Mouse (Mus musculus) frontal cortex, postnatal 10 days (tissue): ENCODE measurements around the gene Obp2a.
"Not testable (repeated sequence)": the region's sequence is repeated elsewhere in the genome, so short reads cannot be mapped to it uniquely, and the experiment has no call there.

ENCODE experiments used
- DNase-seq, 2 experiments: peaks; one replicate each; pipeline ENCODE4 v3.0.0; 2022; ENCODE audit warnings: low spot score in 2 of 2, mixed read lengths in 1 of 2

Obp2a gene

DNA sequence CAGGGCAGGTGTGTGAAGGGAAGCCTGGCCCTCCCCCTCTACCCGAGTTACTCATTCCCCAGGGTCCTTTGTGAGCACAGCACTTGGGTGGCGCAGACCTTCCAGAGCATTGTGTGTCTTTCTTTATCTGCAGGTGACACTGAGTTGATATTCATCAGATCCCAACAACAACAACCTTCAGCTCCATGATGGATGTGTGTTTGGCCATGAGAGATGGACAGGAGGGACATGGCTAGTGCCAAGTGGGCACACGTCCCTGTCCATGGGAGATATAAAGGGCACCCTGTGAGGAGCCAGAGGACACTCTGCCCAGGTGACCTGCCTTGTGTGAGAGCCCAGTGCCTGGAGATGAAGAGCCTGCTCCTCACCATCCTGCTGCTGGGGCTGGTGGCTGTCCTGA, at the start of gene Obp2a:
TSS of gene Obp2a (plus strand) at position 301 of the 400 bp plus-strand sequence.
- DNase-seq: not testable (repeated sequence)

DNA sequence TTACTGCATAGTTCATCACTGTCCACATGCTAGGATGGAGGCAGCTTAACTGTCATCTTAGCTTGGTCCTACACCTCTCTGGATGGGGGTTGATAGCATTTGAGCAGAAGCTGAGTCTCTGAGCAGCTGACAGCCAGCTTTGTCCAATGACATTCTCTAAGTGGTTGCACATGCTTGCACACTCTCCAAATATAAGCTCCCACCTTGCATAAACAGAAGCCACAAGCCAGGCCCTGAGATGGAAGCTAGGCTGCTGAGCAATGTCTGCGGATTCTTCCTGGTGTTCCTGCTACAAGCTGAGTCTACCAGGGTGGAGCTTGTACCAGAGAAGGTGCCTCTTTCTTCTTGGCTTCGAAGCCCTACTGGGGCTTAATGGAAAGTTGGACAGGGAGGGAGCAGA, 46.9 kb upstream of the Obp2a start, which contains the start of gene Lcn8:
TSS of gene Lcn8 (plus strand) at position 219 of the 400 bp plus-strand sequence.
- no peak for DNase-seq

DNA sequence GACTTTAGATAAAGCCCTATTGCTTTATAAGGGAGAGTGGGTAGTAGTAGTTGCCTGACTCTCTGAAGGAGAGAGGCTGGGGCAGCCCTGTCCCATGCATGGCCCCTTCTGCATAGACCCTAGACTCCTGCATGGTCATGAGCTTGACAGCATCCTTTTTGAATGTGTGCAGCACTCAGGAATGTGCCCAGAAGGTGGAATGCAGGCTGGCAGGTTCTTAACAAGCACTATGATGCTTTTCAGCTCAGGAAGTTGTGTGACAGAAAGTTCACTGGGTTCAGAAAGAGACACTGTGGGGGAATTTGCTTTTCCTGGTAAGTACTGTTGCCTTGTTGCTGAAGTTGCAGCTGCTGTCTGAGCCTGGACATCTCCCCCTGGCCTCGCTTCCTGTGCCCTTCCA, 45.3 kb upstream of the Obp2a start:
- no peak for DNase-seq

DNA sequence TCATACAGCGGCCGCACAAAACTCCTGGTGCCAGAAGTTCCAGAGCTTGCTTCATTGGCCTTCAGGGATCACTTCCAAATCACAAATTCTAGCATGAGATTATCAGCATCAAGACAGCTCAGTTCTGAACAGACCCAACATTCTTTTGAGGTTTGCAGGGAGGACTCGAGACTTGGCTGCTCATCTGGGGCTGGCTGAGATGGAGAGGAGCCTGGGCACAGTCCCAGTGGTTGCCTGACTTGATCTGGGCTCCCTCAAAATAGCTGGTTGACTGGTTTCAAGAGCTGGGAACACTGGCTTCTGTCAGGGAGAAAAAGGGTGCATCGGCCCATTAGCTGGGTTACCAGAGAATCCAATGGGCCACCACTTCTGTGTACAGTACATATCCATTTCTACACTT, 43.2 kb upstream of the Obp2a start:
- DNase-seq: no peak

DNA sequence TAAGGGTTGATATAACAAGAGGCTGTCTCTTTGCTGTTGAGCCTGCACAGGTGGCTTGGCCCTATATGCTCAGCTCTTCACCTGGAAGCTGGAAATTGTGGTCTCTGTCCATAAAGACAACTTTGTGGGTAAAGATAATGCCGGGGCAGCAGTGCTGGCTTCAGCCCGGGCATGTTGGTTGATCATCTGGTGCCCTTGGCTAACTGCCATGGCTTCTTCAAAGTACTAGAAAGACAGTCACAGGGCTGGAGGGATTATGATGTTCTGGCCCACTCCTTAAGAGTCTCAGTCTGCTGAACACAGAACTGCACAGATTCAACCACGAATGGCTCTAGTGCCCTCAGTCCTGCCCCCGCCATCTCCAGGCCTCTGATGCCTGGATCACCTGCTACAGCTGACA, 42.6 kb upstream of the Obp2a start:
- DNase-seq: no peak

DNA sequence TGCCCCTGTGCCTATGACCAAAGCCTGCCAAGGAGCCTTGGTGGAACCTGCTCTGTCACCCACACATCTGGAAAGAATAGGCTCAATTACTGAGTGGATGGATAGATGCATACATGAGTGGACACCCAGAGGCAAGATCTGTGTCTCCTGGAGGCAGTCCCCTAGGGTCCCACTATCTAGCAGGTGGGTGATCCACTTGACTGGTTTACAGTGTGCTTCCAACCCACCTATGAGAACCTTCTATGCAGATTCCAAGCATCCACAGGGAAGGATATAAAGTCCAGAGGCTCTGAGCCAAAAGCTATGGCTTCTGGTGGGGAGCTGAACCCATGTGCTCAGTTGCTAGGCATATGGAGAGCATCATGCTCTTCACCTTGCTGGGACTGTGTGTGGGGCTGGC, 42.2 kb upstream of the Obp2a start, which contains the start of gene Lcn5:
TSS of gene Lcn5 (plus strand) at position 301 of the 400 bp plus-strand sequence.
- DNase-seq: no peak

DNA sequence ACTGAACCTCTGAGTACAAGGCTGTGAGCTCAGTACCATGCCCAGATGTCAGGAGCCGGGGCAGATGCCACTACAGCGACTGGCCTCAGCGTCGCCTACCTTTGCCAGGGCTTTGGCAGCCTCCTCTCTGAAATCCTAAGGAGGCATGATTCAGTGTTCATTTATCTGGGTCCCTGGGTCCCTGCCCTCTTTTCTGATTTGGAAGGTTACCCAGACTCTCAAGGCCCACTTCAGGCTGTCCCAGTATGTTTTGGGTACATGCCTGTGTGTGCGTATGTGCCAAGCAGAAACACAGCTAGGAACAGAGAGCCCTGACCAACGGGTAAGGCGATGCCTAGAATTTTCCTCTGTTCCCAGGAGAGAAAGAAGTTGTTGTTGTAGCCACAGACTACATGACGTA, 39.6 kb upstream of the Obp2a start:
- DNase-seq: no peak

DNA sequence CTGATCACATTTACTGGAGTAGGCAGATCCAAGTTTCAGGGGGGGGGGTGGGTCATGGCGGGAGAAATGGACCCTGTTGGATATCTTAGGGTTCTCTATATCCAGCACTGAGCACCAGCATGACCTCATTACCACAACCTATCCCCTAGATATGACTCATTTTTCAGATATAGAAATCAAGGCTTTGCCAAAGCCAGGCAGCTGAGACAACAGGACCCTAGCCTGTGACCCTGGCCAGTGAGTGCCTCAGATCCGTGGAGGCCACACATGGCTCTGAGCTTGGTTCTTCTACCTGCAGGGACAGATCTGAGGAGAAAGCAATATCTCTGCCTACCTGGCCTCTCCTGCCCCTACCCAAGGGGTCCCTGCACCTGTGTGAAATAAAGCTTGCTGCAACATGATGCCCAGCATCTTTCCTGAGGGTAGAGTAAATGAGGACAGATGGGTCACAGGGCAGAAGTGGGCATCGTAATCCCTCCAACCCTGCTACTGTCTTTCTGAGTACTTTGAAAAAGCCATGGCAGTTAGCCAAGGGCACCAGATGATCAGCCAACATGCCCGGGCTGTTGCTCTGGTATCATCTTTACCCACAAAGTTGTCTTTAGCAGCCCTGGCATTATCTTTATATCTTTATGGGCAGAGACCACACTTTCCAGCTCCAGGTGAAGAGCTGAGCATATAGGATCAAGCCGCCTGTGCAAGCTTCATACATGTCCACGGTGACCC, 38.4 kb upstream of the Obp2a start:
- no peak for DNase-seq

DNA sequence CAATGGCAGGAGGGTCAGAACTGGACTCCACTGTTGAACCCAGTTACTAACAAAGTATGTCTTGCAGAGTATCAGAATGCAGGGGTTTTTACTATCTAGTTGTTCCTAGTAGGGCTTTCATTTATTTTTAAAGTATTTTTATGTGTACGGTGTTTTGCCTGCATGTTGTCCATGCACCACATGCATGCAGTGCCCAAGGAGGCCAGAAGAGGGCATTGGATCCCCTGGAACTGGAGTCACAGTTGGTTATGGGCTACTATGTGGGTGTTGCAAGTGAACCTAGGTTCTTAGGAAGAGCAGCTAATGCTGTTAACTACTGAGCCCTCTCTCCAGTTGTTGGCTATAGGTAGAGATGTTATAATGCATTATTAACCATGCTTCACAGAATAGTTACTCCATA, 36.3 kb upstream of the Obp2a start:
- peak in 1 of 2 experiments; percentile 26 for DNase-seq

DNA sequence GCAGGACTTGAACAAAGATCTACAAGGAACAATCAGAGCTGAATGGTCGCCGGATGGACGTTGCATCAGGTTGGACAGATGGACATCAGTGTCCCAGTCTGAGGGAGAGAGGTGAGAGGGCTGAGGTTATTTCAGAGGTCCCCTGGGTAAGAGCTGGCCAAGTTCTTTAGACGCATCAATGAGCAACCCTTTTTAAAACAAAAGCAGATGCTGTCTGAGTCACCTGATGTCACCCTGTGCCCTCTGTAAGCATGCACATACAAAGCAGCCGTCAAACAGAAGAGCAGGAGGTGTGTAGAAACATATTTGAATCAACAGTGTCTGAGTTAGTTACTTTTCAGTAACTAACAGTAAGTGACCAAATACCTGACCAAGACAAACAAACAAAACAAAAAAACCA, 35.7 kb upstream of the Obp2a start:
- DNase-seq: no peak

DNA sequence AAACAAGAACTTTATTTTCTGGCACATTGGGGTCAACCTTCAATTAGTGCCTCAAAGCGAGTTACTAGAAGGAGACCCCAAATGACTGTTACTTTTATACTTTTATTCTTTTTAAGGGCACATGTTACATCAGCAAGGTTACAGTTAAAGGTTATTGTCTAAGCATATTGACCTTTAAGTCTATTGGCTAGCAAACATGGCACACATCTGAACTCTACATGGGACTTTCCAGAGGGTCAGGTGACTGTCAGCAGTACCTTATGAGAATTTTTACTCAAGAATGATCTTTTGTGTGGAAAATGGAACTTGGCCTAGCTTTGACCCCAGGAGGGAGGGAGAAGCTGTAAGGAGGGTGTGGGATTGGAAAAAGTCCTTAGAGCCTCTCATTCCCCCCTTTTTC, 33.3 kb upstream of the Obp2a start:
- DNase-seq: no peak

DNA sequence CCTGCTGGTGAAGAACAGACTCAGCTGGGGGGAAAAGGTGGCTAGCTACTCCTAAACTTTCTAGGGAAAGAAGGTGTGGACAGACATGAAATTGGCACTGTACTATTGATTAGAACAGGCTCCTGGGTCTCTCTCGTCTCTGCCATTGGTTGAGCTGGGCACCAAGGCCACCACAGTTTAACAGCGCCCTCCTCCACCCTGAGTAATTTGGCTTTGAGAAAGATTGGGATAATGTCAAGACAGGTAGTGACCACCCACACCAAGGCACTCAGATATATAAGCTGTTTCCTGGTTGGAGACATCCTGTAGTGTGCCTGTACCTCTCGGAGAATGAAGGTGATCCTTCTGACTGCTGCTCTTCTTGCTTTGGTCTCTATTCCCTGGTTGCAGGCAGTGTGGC, 23.4 kb upstream of the Obp2a start, which contains the start of gene Lcn6:
TSS of gene Lcn6 (plus strand) at position 301 of the 400 bp plus-strand sequence.
- no peak for DNase-seq

DNA sequence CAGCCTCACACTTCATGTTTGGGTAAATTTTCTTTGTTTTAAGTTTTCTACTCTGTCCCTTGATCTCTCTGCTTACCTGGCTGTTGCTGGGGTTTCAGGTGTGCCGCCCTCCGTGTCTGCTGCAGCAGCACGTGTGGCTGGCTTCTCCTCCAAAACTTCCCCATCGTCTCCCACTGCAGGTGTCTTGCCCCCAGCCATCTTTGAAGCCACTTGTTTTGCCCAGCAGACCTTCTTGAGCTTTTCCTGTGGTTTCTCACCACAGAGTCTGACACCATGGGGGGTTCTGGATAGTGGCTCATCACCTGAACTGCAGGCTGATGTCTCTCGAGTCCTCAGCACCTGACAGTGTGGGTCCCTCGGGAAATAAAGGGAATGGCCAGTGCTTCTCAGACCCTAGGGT, 20.3 kb upstream of the Obp2a start:
- no peak for DNase-seq

DNA sequence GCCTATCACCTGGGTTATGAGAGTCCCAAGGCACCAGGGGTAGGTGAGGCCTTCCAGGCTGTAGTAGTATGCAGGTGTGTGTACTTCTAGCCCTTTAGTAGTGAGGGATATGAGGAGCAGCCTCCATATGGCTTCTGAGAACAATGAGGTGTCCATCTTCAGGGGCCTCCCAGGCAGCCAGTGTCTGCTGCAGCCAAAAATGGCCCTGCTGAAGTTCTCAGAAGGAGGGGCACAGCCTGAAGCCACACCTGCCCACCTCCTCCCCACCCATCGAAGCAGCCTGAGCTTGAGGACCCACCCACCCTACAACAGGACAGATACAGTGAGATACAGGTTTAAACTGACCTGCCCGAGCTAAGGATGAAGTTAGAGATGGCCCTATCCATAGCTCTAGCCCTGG, 17.4 kb upstream of the Obp2a start, which contains the start of gene Lcn10:
TSS of gene Lcn10 (plus strand) at position 301 of the 400 bp plus-strand sequence.
- DNase-seq: no peak

DNA sequence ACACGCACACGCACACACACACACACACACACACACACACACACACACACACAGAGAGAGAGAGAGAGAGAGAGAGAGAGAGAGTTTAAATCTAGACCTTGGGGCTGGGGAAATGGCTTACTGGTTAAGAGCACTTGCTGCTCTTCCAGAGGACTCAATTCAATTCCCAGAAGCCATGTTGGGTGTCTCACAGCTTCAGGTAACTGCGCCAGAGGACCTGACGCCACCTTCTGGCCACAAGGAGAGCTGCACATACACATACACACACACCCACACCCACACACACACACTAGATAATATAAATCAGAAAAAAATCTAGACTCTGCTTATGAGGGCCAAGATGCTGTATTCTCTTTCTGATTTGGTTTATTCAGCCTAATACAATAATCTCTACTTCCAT, 12.9 kb upstream of the Obp2a start:
- no peak for DNase-seq

DNA sequence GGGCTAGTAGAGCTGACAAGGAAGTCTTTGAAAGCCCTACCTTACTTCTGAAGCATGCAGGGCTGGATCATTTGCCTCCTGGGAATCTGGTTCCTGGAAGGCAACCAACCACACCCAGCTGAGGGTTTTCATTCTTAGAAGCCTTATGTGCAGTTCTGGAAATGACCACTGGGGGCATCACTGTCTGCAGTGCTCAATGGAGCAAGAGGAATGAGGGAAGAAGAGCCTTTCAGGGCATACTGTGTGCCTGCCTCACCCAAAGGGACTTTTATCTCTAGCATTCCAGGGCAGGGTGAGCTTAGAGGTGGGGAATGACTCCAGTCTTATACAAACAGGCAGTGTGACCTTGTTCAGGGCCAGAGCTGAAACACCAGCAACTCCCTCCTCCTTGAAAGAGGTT, 5.2 kb upstream of the Obp2a start:
- peak in 1 of 2 experiments; percentile 41 for DNase-seq

DNA sequence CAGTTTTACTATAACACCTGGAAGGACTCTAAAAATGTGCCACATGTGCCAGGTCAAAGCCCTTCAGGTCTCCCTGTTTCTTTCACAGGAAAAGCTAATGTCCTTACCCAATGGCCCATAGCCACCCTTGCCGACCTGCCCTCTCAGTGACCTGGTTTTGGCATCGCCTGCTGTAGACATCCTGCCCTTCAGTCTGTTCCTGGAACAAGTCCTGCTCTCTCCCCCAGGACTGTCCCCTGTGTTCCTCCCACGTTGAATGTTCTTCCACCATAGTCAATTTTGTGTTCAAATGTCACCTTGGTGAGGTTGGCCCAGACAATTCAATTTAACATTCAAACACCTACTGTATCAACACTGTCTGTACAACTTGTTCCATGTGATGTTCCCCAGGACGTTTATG, 2.9 kb upstream of the Obp2a start:
- no peak for DNase-seq

DNA sequence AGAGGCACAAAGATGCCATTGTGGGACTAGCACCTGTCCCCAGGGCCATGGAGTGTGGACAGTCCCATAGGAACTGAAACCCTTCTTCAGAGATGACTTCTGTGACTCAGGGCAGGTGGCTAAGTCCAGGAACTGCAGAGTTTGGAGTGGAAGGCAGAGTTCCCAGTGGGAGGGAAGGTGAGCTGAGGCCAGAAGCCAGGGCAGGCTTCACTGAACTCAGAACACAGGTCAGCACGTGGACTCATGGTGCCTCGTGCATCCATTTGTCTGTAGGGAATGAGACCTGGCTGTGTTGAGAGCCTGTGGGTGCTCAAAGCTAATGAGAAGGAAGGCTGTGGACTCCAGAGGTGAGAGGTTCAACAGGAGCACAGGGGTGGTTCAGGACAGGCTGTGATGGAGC, 1.1 kb upstream of the Obp2a start:
- DNase-seq: no peak

DNA sequence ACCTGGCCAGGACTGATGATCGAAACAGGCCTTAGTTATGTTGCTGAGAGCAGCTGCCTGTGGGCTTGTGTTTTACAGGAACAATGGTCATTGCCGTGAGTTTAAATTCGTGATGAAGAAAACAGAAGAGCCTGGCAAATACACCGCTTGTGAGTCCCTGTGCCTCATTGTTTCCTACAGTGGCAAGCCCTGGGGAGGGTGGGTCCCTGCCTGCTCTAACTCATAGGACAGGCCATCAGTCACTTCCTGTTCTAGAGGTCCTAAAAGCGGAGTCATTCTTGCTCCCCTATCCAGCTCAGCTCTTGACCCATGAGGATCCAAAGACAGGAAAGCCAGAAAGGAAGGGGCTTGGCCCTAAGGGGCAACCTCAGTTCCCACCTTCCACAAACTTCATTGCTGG, 1.2 kb downstream of the Obp2a start:
- no peak for DNase-seq

DNA sequence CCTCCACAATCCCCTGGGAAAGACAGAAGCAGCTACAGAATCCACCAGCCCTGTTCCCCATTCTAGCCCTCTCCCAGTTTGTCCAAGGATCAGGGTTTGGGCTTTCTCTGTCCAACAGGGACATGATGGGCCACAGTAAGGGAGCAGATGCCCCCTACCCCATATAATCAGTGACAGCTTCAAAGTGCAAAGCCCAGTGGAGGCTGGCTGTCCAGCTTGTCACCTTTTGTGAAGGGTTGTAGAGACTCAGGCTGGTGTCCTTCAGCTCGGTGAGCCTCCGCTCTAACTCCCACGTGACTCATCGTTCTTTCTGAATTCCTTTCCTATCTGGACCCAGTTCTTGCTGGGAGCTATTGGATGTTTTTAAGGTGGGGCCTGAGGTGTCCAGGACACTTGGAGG, 3.9 kb downstream of the Obp2a start:
- no peak for DNase-seq

DNA sequence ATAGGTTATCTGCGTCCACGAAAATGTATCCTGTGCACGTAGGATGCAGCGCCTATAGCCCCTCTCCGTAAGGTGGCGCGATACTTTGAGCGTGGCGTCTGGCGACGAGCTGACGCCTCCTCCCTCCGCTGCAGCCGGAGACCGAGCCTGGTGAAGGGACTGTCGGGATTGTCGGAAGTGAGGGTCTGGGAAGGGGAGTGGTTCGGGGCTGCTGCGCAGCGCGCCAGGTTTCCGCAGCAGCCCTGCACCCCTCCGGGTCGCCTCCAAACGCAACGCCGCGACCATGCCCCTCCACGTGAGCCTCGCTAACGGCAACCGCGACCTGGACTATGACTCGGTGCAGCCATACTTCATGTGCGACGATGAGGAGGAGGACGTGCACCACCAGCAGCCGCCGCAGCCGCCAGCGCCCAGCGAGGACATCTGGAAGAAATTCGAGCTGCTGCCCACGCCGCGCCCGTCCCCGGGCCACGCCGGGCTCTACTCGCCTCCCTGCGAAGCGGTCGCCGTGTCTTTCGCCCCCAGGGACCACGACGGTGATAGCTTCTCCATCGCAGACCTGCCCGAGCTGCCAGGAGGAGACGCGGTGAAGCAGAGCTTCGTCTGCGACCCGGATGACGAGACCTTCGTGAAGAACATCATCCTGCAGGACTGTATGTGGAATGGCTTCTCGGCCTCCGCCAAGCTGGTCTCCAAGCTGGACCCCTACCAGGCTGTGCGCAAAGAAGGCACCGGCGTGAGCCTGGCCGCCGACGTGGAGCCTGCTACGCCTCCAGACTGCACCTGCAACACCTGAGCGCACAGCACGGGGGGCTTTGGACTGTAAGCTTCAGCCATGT, 7.0 kb downstream of the Obp2a start, which contains the start of gene Bmyc:
TSS of gene Bmyc (plus strand) at position 97 of the 839 bp plus-strand sequence.
- peak; percentile 80 to 86 for DNase-seq

DNA sequence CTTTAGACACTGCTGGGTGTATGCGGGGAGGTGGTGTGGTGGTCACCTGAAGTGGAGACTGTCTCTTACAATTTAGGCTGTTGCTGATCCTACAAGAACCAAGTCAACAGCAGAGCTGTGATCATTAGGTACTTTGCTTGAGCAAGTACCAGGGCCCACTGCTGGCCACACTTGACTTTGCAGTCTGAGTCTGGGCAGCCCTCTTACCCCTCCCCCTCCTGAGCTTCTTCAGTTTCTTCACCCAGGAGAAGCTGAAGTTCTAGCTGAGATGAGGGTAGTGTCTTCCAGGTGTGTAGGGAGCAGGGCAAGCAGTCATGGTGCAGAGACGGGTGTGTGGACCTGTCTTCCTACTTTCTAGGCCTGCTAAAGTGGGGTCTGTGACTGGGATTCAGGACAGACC, 8.3 kb downstream of the Obp2a start:
- peak; percentile 43 for DNase-seq

DNA sequence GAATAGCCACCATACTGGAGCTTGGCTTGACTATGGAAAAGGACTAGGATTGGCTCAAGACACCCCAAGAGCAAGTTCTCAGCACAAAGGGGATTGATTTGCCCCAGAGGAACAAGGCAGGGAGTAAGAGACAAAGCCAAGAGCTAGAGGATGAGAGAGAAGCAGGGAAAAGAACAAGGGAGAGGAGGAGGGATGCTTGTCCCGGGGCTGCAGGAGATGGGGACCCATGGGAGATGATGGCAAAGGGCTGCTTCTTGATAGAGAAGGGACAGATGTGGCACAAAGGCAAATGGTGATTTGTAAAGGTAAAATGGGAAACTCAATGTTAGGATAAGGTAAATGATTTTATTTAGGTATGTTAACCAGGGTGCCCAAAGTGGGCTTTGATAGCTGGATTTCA, 9.2 kb downstream of the Obp2a start:
- not testable (repeated sequence) for DNase-seq
